Mouse (Mus musculus): ENCODE results near the gene Papola.

The Papola gene

DNA sequence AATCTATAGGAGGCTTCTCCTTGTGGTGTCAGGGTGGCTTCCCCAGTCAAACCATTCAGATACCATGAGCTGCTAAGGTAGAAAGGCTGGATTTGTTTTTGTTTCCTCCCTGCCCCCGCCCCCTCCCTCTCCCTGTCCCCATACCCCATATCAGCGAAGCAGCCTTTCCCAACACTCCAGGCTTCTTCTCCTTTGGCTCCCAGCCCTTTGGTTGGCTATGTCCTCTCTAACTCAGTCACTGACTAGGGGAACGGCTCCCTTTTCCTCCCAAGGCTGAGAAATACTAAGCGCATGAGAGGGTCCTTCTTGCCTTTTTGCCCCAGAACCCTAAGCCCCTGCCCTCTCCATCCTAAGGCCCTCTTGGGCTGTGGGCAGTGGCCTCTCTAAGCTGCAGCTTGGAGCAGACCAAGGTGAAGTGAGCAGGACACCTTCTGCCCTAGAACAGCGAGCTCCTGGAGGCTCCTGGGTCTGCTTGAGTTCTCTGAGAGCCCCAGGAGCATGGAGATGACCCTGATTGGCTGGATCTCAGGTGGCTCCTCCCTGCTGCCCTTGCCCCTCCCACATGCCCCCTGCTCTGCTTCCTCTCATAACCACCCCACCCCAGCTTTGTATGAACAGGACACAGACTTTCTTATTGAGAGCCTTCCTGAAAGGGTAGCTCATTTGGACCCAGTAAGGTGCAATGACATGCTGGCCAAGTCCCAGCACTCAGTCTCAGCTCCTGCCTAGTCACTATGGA lies 73.6 kb downstream of the Papola start:
- DNase-seq (ENCODE audit: extremely low read depth, low read depth, low spot score), result no peak

DNA sequence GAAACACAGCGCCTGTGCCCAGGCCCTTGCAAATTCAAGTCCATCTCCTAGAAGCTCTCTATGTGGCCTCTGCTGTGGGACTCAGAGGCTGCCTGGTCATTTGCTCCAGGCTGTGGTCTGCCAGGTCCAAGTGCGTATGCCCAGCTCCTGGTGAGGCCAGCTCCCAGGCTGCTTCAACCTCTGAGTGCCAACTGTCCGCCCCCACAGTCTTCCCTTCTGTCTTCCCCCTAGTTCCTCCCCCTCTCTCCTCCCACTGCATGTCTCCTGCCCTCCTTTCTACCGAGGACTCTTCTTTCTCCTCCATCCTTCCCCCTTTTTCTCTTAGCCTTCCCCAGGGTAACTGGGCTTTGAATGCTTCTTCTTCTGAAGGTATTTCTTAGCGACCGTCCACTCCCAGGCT lies 77.6 kb downstream of the Papola start:
- DNase-seq (ENCODE audit: extremely low read depth, low read depth, low spot score), result no peak

GRCm38 (mm10) chr12:105862607-105863006 lies 78.1 kb downstream of the Papola start:
- DNase-seq (ENCODE audit: extremely low read depth, low read depth, low spot score), result no peak

- no peak for DNase-seq (ENCODE audit: extremely low read depth, low read depth, low spot score)
These were observed 78.9 kb downstream of the Papola start for GRCm38 (mm10) chr12:105863436-105863835.

DNA sequence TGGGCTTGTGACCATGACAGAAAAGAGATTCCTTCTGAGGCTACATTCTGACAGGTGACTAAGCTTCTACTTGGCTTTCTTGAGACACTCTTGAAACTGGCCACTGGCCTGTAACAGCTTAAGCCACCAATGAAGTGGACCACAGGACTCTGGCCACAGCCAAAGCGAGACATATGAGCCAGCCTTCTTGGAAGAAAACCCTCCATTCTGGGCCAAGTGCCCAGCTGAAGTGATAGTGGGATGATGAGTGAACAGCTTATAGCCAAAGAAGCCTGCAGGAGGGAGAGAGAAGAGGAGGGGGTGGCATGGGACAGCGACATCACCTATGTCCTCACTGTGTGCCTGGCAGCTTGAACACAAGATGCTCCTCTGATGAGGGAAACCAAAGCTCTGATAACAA lies 83.2 kb downstream of the Papola start:
- DNase-seq (ENCODE audit: extremely low read depth, low read depth, low spot score), result no peak

GRCm38 (mm10) chr12:105869242-105869641 lies 84.7 kb downstream of the Papola start:
- DNase-seq (ENCODE audit: extremely low read depth, low read depth, low spot score), result no peak

- DNase-seq (ENCODE audit: extremely low read depth, low read depth, low spot score), result no peak
These were observed 85.2 kb downstream of the Papola start for GRCm38 (mm10) chr12:105869696-105870095.

DNA sequence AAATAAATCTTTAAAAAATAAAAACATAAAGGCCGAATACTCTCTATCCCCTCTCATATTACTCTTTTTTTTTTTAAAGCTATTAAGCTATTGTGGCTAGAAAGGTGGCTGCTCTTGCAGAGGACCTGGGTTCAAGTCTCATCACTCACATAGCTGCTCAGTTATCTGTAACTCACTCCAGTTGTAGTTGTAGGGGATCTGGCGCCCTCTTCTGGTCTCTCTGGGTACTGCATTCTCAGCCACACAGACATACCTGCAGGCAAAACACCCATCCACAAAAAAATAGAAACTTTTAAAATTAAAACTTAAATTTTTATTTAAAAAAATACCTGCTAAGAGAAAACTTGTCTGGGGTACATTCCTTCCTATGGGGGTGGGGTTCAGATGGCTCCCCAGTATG lies 88.8 kb downstream of the Papola start:
- no peak for DNase-seq (ENCODE audit: extremely low read depth, low read depth, low spot score)

DNA sequence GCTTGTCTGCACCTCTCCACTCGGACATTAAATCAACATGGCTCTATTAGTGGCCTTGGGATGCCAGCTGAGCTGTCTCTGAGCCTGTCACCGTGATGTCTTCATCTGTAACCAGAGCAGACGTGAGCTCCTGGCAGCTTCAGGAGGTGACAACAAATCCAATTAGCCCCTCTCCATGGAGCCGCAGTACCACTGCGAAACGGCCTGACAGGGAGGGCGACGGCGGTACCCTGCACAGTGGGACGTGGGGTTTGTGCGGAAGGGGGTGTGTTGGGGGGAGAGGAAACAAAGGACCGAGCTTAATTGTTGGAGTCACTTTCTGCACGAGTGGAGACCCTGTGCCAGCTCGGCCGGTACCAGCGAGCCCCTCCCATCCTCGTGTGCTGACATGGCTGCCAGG lies 90.6 kb downstream of the Papola start:
- DNase-seq (ENCODE audit: extremely low read depth, low read depth, low spot score), result no peak

DNA sequence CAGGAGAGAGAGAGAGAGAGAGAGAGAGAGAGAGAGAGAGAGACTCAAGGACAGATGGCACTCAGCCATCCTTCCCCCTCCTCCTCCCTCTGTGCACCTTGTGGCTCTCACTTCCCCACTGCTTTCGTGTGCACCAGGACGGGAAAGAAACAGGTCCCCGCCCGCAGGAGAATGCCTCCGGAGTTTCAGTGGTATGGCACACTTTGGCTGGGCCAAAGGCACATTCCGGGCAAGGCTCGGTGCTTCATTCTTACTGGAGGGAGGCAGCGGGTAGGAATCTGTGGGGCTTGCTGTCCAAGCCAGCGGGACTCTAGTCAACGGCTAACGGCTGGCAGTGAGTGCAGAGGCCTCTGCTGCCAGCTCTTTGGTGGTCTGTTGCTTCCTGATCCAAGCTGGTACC lies 92.0 kb downstream of the Papola start:
- DNase-seq (ENCODE audit: extremely low read depth, low read depth, low spot score), result no peak

- no peak for DNase-seq (ENCODE audit: extremely low read depth, low read depth, low spot score)
These were observed 92.4 kb downstream of the Papola start for GRCm38 (mm10) chr12:105876931-105877330.

DNA sequence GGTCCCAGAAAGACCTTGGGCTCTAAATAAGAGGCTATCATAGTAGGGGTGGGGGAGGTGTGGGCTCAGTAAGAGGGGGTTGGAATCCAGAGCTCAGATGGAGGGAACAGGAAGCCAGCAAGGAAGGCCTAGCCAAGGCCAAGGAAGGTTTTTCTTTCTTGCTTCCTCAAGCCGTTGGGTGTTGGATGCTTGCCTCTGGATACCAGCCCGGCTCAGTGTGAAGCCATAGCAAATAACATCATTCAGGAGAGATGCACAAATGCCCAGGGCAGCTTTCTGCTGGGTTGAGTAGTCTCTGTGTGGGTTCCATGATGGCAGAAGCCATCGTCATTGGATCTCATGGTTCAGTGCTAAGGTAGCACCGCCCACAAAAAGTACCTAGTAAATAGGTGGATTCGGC lies 94.3 kb downstream of the Papola start:
- DNase-seq (ENCODE audit: extremely low read depth, low read depth, low spot score), result no peak

GRCm38 (mm10) chr12:105883799-105884514 lies 99.5 kb downstream of the Papola start:
- no peak for DNase-seq (ENCODE audit: extremely low read depth, low read depth, low spot score)

GRCm38 (mm10) chr12:105884515-105885323 lies 100.2 kb downstream of the Papola start:
- no peak for DNase-seq (ENCODE audit: extremely low read depth, low read depth, low spot score)

Data from fat pad, adult 2 months (tissue).